Mouse (Mus musculus) limb, embryonic 10.5 days (tissue): Measurements from ENCODE around the gene Ankrd44. TPM values are rescaled to one million over a fixed set of nuclear protein-coding genes. Genes with fewer than 3 reads are reported as not detected.

Experiments
- DNase-seq: peaks from one replicate; pipeline ENCODE4 v3.0.0-alpha.2; 2017; ENCODE audit warnings: low spot score
- H3K27ac ChIP-seq: fragments of 300-500 bp; sonication (generic); 2 replicates; pipeline ENCODE4 v1.5.1; 2016; ENCODE audit warnings: mild to moderate bottlenecking
- H3K27me3 ChIP-seq: fragments of 300-500 bp; sonication (generic); 2 replicates; pipeline ENCODE4 v1.6.1; 2016; ENCODE audit warnings: low read depth, mild to moderate bottlenecking; ENCODE audit not compliant: poor library complexity, severe bottlenecking
- H3K36me3 ChIP-seq: fragments of 300-500 bp; sonication (generic); 2 replicates; pipeline ENCODE4 v1.6.1; 2016; ENCODE audit warnings: mild to moderate bottlenecking, moderate library complexity
- H3K4me1 ChIP-seq: fragments of 300-500 bp; sonication (generic); 2 replicates; pipeline ENCODE4 v1.6.1; 2016
- H3K4me3 ChIP-seq: fragments of 300-500 bp; sonication (generic); 2 replicates; pipeline ENCODE4 v1.5.1; 2016; ENCODE audit warnings: mild to moderate bottlenecking, moderate library complexity
- H3K9me3 ChIP-seq: fragments of 300-500 bp; sonication (generic); replicated peaks from 2 replicates; pipeline ENCODE4 v1.6.1; 2016; ENCODE audit warnings: mild to moderate bottlenecking
- WGBS: fragments of 180-500 bp; shearing (Covaris S2); methylation state at CpG from one replicate; pipeline ENCODE4 v1.1.7; 2016; 5-methylcytosine and 5-hydroxymethylcytosine counted together
- polyA plus RNA-seq: library from polyadenylated mRNA; unstranded; fragments of >200 nt; fragmentation: Nextera tagmentation; extraction: Ambion mirVana; gene quantifications from 2 replicates; pipeline ENCODE4 v1.2.1, GENCODE M21; 2016

Ankrd44 gene
- polyA plus RNA-seq, 1 experiment from 2014 or later = 23.7 TPM

DNA sequence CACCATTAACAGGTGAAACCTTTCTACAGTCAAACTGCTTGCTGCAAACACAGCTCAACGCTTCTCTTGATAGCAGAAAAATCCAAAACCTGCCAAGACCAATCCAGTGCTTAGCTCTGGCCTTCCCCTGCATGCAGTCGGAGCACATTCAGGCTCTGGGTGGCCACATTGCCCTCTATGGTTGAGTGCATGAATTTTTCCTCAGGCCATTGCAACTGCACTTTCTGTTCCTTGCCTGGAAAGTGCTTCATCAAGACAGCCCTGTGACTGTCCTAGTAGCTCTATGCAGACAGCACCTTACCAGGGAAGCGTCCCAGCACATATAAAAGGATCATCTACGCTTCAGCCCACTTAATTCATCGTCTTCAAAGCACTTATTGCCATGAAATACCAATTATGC lies 250.7 kb downstream of the Ankrd44 start:
- no peak overlapping the region for H3K27ac ChIP-seq
- DNase-seq = no peak
- 86% methylated on average over 5 of the region's 5 CpGs for WGBS

DNA sequence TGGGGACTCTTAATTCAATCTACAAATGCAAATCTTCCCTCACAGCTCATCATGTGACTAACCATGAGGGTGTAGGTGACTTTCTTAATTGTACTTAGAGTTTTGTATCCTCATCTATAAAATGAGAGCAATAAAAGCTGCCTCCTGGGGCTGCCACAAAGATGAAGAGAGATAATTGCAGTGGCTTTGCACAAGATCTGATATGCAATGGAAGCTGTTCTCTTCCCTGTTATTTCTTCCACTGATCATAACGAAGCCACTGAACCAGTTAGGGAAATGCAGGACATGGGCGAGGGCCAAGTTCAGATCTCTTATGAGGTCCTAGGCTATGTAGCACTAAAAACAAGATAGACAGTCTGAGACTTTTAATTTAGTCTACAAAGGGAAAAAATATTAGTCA lies 258.2 kb downstream of the Ankrd44 start:
- Histone ChIP-seq H3K4me1 (0 out of 2 replicates have a peak, but pooled peaks cover 3% of the 10 kb centered on the region), H3K27ac (no peak overlapping the region), H3K27me3 (no peaks in the 10 kb centered on the region), H3K36me3 (peaks cover 8% of the 10 kb centered on the region), H3K9me3 (no peaks in the 10 kb centered on the region), H3K4me3 (no peak overlapping the region)
- no peak for DNase-seq
- 85% methylated on average over 2 of the region's 2 CpGs for WGBS

More for the DNA sequence above, 250.7 kb downstream of the Ankrd44 start:
- no peaks in the 10 kb centered on the region for H3K27me3 ChIP-seq
- peaks cover 7% of the 10 kb centered on the region for H3K4me1 ChIP-seq
- H3K9me3 ChIP-seq = no peaks in the 10 kb centered on the region
- peaks cover 6% of the 10 kb centered on the region; the same call in 1 of the 2 replicates for H3K36me3 ChIP-seq
- H3K4me3 ChIP-seq = no peak overlapping the region

DNA sequence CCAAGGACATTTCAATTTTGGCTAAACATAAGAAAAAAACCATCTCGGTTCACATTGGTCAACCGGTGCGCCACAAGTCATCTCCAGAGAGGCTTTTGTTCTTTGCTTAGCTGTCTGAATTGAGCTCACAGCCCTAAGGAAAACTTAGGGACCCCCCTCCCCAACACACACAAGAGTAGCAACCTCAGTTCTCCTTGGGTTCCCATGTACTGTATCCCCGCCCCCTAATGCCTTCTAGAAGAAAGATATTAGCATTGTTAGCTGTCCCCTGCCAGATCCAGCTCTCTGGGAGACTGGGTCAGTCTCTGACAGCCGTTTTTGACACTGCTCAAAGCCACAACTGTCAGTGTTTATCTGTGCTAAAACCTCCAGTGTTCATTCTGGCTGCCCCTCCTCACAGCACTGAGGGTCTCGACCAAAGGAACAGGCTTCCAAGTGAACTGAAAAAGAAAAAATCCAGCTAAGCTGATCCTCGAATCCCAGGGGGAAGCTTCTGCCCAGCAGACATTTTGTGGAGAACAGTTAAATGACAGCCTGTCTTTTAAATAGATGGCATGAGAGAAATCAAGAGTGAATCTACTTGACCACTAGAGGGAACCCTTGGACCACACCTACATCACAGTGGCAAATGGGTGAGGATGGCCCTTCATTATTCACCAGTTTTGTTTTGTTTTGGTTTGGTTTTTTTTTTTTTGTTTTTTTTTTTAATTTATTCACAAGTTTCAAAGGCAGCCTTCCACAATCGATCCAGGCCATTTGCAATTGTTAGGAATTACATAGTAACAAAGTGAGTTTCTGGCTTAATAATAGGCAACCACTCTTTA lies 260.4 kb downstream of the Ankrd44 start:
- no peaks in the 10 kb centered on the region for H3K27me3 ChIP-seq
- H3K27ac ChIP-seq = no peak overlapping the region
- no peaks in the 10 kb centered on the region for H3K9me3 ChIP-seq
- 0 out of 2 replicates have a peak, but pooled peaks cover 3% of the 10 kb centered on the region for H3K4me1 ChIP-seq
- peaks cover 12% of the 10 kb centered on the region for H3K36me3 ChIP-seq
- H3K4me3 ChIP-seq = no peak overlapping the region
- no peak for DNase-seq
- 69% methylated on average over 8 of the region's 8 CpGs for WGBS

DNA sequence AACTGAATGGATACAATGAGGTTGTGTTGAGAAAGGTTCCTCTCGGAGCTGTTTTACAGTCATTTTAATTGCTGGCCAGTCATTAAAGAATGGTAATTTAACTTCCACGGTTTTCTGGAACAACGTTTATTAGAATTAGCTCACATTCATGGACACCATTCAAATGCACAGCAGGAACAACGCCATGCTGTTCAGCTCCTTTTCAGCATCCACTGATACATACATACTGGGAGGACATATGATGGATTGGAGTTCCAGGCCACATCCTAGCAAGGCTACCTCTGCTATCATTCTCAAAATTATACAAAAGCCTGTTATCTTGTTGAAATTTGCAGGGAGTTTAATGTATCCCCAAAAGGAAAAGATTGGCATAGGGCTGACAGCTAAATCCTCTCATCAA lies 261.1 kb downstream of the Ankrd44 start:
- Histone ChIP-seq H3K27ac (no peak overlapping the region), H3K36me3 (peaks cover 14% of the 10 kb centered on the region), H3K27me3 (no peaks in the 10 kb centered on the region), H3K4me3 (no peak overlapping the region), H3K4me1 (0 out of 2 replicates have a peak, but pooled peaks cover 3% of the 10 kb centered on the region), H3K9me3 (no peaks in the 10 kb centered on the region)
- 87% methylated on average over 4 of the region's 4 CpGs for WGBS
- no peak for DNase-seq

DNA sequence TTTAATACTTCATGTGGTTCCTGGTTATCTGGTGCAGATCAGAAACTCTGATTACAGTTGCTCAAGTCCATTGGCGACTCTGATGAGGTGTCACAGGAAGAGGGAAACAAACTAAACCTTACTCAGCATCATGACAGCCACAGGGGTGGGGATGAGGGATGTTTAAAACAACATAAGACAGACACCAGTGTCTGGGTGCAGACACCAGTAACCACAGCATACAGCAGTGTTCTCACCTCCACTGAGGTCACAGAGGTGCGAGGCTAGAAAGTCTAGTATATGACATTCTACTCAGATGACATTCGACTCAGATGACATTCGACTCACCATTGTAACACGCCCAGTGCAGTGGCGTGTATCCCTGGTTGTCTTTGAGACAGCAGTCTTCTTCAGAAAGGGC lies 265.5 kb downstream of the Ankrd44 start:
- H3K27ac ChIP-seq = no peak overlapping the region
- peaks cover 21% of the 10 kb centered on the region for H3K36me3 ChIP-seq
- H3K9me3 ChIP-seq = no peaks in the 10 kb centered on the region
- no peak overlapping the region for H3K4me3 ChIP-seq
- no peaks in the 10 kb centered on the region for H3K4me1 ChIP-seq
- H3K27me3 ChIP-seq = no peaks in the 10 kb centered on the region
- DNase-seq = no peak
- 91% methylated on average over 6 of the region's 6 CpGs for WGBS

DNA sequence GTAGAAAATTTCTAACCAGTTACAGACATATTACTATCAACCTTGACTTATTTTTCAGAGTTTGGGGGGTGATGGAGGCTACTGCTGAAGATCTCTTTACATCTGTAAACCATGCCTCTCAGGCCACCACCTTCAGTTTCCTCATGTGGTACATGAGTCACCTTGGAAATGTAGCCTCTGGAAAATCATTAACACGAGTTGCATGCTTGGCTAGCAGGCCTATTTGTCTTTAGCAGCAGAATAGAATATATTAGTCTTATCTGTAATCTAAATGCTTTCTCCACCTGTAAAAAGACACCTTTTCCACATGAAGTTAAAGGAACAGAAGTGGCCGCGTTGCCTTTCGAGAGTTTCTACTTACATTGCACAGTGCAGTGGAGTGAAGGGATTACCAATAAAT lies 267.6 kb downstream of the Ankrd44 start:
- Histone ChIP-seq H3K4me1 (no peaks in the 10 kb centered on the region), H3K36me3 (peaks cover 24% of the 10 kb centered on the region), H3K4me3 (no peak overlapping the region), H3K27me3 (no peaks in the 10 kb centered on the region), H3K9me3 (no peaks in the 10 kb centered on the region), H3K27ac (no peak overlapping the region)
- WGBS = 92% methylated on average over 4 of the region's 4 CpGs
- no peak for DNase-seq

DNA sequence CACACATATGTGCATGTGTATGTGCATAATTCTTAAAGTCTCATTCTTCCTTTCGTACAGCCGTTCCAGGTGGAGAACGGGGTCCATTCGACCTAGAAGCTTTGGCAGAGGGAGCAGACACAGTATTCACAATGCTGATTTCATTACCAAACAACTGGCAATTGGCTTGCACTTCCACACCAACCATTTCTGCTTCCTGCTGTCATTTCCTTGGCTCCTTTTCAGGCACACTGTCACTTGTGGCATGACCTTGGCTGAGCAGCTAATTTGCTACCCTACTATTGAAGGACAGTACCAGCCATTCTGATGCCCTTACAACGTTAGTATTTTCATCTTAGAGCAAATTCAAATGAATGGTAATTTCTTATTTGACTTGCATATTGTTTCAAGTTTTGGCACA lies 277.9 kb downstream of the Ankrd44 start:
- Histone ChIP-seq H3K36me3 (peaks cover 16% of the 10 kb centered on the region), H3K4me3 (no peak overlapping the region), H3K27me3 (no peaks in the 10 kb centered on the region), H3K9me3 (no peaks in the 10 kb centered on the region), H3K4me1 (no peaks in the 10 kb centered on the region), H3K27ac (no peak overlapping the region)
- WGBS = 86% methylated on average over 5 of the region's 5 CpGs
- DNase-seq = no peak

DNA sequence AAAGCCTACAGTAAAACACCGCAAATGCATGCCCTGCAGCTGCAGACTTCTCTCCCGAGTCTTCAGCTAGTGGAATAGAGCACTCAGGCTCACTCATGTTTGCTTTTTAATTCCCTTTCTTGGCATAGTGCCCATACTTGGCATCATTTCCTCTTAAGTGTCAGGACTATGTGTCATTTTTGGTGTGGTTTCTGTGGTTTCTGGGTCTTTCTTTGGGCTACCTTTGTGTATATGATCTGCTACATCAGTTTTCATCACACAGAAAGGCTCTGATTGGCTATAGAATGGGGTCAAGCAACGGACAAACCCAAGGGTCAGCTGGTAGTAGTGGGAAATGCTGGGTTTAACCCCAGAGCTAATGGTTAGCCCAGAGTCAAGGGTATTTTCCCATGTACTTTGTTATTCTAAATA lies 278.8 kb downstream of the Ankrd44 start:
- no peak overlapping the region for H3K4me3 ChIP-seq
- no peaks in the 10 kb centered on the region for H3K9me3 ChIP-seq
- peaks cover 14% of the 10 kb centered on the region; the same call in 1 of the 2 replicates for H3K36me3 ChIP-seq
- WGBS = 84% methylated on average over 3 of the region's 3 CpGs
- no peak overlapping the region for H3K27ac ChIP-seq
- no peaks in the 10 kb centered on the region for H3K4me1 ChIP-seq
- no peaks in the 10 kb centered on the region for H3K27me3 ChIP-seq
- DNase-seq = no peak

DNA sequence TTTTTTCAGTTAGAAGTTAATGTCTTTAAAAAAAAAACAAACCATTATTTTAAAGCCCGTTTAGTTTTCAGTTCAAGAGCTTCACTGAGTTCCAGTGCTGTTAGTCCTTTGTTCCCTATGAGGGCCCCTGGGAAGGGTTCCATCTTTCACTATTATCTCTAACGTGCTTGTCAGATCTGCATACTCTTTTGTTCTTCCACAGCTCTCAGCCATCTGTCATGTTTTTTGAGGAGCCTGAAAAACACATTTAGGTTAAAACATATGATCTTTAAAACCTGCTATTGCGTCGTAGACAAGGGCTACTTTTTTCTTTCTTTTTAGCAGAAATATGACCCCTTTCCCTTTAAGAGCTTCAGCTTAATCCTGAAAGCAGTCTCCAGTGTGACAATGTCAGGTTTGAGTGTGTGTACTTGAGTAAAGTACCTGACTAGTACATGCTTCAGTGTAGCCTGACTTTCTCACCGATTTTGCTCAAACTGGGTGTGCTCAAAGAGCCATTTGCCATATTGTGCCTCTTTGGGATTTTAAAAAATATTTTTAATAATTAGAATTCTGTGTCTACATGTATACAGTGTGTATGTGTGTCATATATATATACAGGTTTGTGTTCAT lies 285.9 kb downstream of the Ankrd44 start:
- no peaks in the 10 kb centered on the region for H3K9me3 ChIP-seq
- no peak for DNase-seq
- WGBS = 69% methylated on average over 5 of the region's 5 CpGs
- H3K27me3 ChIP-seq = no peaks in the 10 kb centered on the region
- no peak overlapping the region for H3K27ac ChIP-seq
- H3K4me1 ChIP-seq = no peaks in the 10 kb centered on the region
- no peak overlapping the region for H3K4me3 ChIP-seq
- no peaks in the 10 kb centered on the region for H3K36me3 ChIP-seq

DNA sequence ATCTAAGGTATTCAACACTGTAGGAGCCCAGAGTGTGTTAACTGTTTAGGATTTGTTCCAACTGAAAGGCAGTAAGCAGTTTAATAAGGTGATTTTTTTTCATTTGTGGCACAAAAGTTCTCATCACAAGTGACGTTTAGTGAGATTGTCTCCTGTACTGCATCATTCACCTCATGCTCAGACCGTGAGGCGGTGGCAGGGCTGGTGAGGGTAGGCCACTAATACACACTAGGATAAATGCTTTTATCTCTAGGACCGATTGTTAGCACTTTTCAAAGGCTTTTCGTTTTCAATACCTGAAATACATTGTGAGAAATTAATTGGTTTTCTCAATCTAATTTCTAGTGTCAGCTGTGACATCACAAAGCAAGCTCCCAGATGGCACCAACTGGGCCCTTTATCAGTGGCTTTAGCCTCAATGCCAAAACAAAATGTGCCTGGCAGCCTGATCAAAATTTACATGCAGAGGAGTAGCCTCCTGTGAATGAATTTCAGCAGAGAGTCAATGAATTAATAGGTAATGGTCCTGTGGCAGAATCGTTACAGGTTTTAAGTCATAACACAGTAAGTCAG lies 286.6 kb downstream of the Ankrd44 start:
- 90% methylated on average over 6 of the region's 6 CpGs for WGBS
- Histone ChIP-seq H3K27ac (no peak overlapping the region), H3K4me1 (no peaks in the 10 kb centered on the region), H3K27me3 (no peaks in the 10 kb centered on the region), H3K36me3 (no peaks in the 10 kb centered on the region), H3K9me3 (no peaks in the 10 kb centered on the region), H3K4me3 (no peak overlapping the region)
- no peak for DNase-seq

DNA sequence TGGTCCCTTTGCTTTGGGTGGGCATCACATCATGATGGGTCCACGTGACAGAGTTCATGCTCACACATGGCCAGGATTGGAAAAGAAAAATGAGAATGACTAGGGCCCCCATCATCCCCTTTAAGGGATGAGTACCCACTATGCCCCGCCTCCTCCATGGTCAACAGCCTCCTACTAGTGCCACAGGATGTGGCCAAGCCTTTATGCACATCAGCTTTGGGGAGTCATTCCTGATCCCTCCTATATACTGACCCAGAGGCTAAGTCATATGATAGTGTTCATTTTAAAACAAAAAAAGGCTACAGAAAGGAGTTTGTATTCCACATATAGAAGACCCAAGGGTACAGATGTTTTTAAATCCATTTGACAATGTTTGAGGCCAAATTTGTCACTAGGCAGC lies 287.1 kb downstream of the Ankrd44 start:
- Histone ChIP-seq H3K9me3 (no peaks in the 10 kb centered on the region), H3K27ac (no peak overlapping the region), H3K4me1 (no peaks in the 10 kb centered on the region), H3K27me3 (no peaks in the 10 kb centered on the region), H3K4me3 (no peak overlapping the region), H3K36me3 (no peaks in the 10 kb centered on the region)
- no peak for DNase-seq
- 92% methylated on average over 2 of the region's 2 CpGs for WGBS

DNA sequence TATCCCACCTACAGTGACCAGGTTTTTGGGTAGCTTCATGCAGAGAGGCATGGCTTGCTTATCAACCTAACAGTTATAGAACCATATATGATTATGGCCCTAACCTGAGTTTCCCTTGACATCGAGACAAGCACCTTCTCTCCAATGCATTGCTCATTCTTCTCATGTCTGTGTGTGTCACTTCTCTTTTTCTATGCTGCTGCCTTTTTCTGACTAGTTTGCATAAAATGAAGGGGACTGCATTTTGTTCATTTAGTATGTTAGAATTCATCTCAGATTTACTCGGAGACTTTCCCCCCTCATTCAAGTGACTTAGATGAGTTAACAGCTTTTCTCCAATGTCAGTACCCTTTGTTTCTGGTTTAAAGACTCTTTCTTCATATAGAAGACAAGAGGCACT lies 288.8 kb downstream of the Ankrd44 start:
- DNase-seq = no peak
- no peaks in the 10 kb centered on the region for H3K27me3 ChIP-seq
- no peak overlapping the region for H3K4me3 ChIP-seq
- H3K9me3 ChIP-seq = no peaks in the 10 kb centered on the region
- H3K4me1 ChIP-seq = no peaks in the 10 kb centered on the region
- no peaks in the 10 kb centered on the region for H3K36me3 ChIP-seq
- WGBS = 97% methylated on average over 2 of the region's 2 CpGs
- H3K27ac ChIP-seq = no peak overlapping the region

DNA sequence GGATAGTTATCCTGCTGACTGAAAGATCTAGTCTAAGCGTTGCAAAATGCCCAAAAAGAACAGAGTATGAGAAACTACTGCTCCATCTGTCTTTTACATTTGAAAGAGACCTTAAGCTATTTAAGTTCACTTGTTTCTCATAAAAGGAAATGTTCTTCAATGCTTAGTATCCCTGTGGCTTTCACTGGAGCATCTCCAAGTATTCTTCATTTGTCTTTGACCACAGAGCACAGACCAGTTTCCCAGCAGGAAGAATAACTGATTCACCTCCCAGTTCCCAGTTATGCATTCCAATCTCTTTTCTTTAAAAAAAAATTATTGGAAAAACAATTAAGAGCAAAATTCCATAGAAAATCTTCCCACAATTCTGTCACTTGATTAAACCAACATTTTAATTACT lies 297.1 kb downstream of the Ankrd44 start:
- Histone ChIP-seq H3K27ac (no peak overlapping the region), H3K4me3 (no peak overlapping the region), H3K4me1 (no peaks in the 10 kb centered on the region), H3K27me3 (no peaks in the 10 kb centered on the region), H3K36me3 (no peaks in the 10 kb centered on the region), H3K9me3 (no peaks in the 10 kb centered on the region)
- DNase-seq = no peak
- 90% methylated on average over 1 of the region's 1 CpGs for WGBS
